Mouse (Mus musculus) gastrocnemius, adult 18-20 months (tissue): ENCODE measurements around the gene Arhgdib. TPM values are rescaled to one million over a fixed set of nuclear protein-coding genes. Genes with fewer than 3 reads are reported as not detected.

ENCODE experiments used
- DNase-seq: peaks from one replicate; pipeline ENCODE4 v3.0.0; 2021; ENCODE audit warnings: low spot score
- total RNA-seq, 2 experiments: library from RNA; stranded (reverse); gene quantifications; 2 replicates each; pipeline ENCODE4 v1.2.3; 2021

Gene Arhgdib
- total RNA-seq, 2 experiments from 2014 or later, result 5.8 to 10.9 TPM

DNA sequence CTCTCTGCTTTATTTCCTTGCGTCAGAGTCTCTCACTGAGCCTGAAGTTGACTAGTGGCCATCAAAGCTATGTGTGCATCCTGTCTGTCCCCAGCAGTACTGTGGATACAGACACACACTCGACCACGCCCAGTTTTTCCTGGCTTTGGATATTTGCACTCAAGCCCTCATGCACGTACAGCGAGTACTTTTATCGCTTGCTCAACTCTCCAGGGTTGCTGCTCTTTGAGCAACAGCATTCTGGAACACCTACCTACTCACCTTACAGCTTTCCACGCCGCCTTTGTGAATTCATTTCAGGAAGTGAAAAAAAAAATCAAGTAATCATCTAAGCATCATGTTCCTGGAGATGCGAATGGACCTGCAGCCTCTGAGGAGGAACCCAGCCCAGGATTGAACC is 11.2 kb upstream of the Arhgdib start:
- DNase-seq, result no peak

DNA sequence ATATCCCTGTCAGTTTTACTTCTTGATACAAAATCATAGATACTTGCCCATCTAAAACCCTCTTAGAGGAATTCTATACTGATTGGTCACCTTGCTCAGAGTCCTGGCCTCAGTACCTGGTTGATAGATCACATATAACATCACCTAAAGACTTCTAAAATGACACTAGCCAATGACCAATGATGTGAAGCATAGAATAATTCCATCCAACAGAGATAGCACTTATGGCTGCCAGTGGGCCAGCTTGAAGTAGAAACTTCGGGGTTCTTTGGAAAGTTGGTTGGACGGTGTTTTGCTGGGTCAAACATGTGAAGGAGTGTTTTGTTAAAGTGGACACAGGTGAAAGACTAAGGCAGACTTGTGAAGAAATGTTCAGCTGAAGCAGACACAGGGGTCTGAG is 8.5 kb upstream of the Arhgdib start:
- DNase-seq, result no peak

DNA sequence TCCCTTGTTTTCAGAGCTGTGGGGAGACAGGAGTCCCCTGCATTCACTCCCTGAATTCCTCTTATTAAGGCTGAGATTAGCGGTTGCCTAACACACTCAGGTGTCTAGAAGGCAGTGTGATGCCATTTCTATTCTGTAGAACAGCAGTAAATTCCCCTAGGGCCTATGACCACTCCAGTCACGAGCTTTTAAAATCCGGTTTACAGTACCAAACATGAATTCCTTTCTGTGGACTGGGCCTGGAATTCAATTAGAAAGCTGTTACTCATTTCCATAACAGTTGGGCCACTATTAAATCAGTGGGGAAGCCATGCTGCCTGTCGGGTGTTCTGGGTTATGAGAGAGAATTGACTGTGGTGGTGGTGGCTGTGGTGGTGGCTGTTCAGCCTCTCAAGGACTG is 6.0 kb upstream of the Arhgdib start:
- no peak for DNase-seq

DNA sequence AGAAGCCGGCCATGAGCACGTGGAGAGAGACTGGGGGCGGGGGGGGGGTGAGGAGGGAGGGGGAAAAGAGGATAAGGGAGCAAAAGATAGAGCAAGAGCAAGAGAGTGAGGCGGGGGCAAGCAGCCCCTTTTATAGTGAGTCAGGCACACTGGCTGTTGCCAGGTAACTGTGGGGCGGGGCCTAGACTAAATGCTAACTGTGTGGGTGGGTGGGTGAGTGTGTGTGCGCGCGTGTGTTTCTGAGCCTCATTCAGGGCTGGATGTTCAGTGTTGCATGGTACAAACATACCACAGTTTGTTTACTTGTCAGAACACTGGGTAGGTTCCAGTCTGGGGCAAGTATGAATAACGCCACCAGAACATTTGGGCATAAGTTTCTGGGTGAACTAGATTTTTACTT is 5.2 kb upstream of the Arhgdib start:
- DNase-seq, result no peak

DNA sequence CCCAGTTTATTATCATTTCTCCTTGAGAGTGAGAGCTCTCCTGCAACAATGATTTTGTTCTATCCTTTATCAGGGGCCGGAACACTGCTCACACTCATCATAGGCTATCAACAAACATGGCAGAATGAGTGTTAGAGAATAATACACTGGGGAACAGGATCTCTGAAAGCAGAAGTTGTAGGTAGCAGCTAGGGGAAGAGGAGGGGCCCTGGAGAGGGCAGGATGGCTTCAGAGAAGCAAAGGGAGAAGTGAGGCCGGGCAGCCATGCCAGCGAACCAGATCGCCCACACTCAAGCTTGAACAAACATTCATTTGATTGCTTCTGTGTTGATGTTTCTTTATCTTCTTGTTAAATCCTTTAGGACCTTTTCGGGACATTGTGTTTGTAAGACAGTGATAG is 4.5 kb upstream of the Arhgdib start:
- DNase-seq, result no peak

DNA sequence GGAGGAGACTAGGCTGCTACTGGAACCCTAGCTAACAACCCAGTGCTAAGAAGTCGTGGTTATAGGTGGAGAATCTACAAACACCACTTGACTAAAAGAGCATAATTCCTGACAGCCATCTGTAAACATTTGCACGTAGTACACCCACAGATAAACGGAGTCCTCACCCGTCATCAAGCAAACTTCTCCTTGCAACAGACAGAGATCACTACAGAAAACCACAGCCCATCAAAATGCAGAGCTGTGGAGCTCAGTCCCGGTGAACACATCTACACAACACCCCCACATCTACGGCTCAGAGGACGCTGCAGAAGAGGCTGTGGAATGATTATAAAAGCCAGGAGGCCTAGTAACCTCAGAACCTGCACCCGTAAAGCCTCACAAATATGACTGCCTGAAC is 2.8 kb upstream of the Arhgdib start:
- no peak for DNase-seq

DNA sequence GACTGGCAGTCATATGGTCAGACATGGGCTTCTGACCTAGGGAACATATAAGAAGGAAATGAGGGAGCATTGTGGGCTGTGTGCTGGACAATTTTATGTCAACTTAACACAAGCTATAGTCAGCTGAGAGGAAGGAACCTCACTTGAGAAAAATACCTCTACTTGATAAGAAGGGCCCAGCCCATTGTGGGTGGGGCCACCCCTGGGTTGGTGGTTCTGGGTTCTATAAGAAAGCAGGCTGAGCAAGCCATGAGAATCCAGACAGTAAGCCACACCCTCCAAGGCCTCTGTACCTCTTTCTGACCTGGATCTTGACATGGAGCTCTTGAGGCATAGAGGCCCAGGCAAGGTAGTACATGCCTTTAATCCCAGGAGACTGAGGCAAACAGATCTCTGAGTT is 1.7 kb upstream of the Arhgdib start:
- no peak for DNase-seq

DNA sequence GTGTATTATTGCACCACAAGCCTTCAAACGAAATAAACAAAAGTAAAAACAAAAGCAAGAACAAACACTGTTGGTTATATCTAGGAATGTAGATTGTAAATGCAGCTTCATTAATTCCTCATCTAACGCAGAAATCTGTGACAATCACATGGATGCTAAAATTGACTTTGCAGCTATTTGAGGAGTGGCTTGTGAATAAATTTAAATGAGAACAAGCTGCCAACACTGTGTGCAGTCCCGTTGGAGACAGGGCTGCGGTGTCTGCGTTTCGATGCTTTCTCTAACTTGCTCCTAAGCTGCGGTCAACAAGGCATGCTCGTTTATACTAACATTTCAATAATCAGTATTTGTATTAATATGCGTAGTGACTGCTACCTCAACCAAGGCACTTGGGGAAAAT is 581 bp upstream of the Arhgdib start:
- DNase-seq, result no peak

DNA sequence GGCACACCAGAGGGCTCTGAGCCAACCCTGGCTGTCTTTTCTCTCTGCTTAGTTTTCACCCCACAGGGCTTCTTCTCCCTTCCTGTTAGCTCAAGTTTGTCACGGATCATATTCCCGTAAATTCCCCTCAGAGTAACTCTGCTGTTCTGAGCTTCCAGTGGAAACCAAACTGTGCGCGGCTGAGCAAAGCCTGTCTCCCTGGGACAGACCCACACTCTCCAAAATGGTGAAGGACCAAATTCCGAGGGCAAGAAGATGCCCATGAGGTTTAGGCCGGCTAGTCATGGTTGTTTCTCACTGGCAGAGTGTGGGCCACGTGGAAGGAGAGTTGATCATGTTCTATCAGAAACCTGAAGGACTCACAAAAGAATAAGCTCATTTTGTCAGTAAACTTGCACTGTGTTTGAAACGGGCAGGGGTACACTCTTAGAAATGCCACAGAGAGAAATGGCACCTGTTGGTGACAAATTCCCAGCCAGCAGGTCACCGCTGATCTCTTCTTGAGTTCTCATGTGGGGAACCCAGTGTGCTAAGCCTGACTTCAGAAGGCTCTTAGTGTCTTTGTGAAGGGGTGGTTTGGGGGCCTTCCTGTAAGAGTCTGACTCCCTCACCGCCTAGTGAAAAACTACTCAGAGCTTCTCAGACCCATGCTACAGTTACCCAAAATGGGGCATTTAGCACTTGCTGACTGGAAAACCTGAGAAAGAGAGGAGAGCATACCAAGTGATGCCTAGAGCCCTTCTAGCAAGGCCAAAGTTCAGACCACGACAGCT is 1.3 kb downstream of the Arhgdib start:
- no peak for DNase-seq

DNA sequence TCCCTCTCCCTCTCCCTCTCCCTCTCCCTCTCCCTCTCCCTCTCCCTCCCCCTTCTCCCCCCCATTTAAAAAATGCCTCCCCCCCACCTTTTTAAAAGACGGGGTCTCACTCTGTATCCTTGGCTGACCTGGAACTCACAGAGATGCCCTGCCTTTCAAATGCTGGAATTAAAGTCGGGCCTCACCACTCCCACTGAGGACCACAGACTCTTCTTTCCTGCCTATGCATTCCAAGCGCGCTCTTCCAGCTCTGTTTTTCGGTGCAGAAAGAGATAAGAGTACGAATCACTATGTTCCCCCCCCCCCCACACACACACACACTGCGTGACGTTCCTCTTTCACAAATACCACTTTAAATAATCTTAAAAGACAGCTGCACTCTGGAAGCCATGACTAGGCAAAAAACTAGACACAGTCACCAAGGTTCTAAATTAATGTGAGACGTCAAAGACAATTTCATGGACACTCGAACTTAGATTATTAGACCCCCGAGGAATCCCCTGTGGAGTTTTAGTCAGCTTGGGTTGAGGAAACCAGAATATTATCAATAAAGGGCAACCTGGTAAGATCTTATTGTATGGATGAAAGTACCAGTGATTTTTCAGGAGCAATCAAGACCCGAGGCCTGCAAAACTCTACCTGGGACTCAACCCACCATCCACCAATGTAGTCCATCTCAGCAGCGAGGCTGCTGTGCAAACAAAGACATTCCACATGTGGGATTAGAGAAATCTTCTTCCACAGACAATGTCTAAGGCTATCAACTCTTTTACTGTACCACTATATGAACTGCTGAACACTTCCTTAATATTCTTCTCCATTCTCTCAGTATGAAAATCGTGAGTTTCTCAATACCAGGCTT is 2.1 kb downstream of the Arhgdib start:
- no peak for DNase-seq

DNA sequence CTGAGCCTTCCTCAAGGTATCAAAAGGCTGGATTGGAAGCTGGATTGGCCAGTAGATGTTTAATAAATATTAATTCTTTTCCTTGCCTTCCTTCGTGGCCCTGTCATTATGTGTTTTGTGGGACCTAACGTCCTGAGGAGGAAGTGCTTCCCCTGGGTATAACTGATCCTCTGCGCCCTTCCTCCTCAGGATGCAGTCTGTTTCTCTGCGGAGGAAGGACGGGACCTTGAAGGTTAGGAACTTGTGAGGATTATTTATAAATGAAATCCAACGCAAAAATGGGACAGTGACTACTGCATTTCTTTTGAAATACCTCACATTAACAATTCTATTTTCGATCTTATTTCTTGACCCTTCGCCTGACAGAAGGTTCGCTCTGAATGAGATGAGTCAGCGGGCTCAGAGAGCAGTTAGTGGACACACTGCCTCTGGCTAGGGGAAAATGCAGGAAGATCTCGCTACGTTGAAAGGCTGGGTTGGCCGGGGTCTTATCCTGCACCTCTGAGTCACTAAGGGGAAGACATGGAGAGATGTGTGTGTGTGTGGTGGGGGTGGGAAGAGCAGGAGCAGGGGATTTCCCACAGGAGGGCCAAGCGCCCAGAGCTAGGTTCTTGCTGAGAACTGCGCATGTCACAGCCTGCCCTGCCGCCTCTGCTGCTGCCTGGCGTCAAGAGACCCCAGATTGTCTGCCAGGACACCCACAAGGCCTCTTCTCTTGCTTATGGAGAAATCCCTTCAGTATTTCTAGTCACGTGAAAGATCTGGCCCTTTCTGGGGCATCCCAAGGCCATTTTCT is 3.2 kb downstream of the Arhgdib start:
- no peak for DNase-seq

DNA sequence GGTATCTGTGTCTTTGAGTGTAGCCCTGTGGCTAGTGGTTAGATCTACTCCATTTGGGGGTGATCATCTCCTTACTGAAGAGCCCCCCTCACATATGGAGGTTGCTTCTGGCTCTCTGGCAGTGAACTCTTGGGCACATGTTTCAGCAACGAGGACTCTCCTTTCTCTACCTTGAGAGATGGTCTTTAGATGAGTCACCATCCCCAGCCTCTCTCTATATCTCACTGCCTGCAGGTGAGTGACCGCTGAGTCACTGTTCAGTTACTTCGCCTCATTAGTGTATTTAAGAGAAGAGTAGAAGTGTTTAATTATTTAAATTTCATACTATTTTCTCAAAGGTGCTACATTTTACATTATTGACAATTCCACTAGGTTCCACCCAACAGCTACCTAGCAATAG is 4.6 kb downstream of the Arhgdib start:
- no peak for DNase-seq

DNA sequence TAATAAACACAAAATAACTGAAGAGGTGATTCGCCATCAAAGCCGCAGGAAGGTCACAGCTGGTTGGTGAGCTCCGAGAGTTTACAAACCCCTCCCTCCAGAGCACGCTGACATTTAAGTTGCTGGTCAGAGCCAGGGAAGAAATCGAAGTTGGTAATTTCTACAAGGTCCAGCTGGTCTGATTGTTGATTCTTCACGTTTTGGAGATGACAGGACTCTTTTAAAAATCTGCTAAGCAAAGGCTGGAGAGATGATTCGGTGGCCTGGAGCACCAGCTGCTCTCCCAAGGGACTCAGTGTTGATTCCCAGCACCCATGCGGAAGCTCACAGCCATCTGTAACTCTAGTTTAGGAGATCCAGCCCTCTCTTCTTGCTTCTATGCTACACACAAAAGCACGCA is 5.3 kb downstream of the Arhgdib start:
- DNase-seq, result no peak

DNA sequence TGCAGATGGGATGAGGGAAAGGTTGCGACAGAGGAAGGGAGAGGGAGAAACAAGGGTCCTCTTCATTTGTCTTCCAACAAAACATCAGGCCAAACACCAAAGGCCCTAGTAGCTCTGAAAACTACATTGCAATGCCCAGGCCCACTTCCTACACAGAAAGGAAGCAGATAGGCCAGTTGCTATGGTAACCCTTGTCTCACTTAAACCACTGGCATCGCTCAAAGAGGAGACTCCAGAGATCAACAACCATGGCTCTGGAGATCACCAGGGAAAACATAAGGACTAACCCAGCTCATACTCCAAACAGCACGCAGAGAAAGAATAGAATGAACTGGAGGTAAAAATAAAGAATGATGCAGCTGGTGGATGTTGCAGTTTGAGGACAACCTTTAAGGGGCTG is 6.5 kb downstream of the Arhgdib start:
- DNase-seq, result no peak

DNA sequence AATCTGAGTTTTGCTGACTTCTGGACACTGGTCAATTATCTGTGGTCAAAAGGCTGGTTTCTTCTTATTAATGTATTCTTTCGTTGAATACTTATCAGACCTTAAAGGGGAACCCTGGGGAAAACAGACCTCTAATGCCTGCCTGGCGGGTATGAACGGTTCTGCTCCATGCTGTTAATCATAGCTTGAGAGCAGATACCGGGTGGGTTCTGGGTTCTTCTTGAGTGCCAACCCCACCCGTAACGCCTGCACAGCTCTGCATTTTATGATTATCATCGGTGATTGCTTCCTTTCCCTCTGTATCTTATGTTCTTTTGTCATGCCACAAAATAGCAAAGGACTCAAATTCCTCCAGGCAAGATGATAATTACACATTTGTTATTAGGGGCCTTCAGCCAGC is 7.6 kb downstream of the Arhgdib start:
- no peak for DNase-seq

DNA sequence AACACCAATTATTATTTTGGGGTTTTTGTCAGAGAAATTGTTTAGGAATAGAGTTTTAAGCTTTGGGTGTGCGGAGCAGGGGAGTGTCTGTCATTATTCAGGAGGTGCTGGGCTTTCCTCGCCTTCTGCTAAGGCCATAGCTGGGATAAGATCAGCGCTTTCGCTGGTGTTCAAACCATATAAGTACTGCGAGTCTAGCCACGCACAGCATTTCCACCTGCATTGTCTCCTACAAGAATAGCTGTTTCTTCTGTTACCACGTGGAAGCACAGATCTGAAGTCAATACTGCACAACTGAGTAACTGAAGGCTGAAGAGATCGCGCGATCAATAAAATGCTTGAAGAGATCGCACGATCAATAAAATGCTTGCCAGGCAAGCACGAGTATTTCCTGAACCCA is 10.5 kb downstream of the Arhgdib start:
- no peak for DNase-seq

DNA sequence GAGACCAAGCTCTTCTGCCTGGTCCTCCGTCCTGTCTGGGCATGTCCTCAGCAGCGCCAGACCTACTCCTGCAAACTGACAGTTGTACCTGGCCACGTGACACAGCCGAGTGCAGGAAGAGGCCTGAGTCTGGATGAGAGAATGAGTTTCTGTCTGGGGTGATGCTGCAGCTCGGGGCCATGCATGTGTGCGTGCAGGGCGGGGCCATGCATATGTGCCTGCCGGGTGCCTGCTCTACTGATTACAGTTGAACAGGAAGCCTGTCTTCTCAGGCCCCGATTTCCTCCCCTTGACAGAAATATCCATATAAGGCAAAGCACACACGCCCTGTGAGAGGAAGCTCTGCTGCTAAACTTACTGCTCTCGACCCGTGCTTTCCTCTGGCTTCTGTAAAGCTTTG is 11.0 kb downstream of the Arhgdib start:
- DNase-seq, result no peak

DNA sequence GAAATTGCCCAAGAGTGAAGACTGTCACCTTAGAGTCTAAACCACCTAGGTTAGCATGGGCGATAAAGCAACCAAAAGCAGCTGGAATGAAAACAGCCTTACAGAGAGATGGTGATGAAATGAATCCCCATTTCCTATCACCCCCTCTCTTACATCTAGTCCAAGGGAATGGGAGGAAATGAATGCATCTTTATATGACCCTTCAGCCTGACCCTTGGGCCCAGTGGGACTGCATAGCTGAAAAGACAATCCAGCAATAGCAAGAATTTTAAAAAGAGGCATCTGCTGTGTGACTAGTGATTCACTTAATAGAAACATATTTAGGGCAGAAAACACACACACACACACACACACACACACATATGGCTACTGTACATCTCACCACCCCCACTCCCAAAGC is 14.1 kb downstream of the Arhgdib start:
- no peak for DNase-seq

DNA sequence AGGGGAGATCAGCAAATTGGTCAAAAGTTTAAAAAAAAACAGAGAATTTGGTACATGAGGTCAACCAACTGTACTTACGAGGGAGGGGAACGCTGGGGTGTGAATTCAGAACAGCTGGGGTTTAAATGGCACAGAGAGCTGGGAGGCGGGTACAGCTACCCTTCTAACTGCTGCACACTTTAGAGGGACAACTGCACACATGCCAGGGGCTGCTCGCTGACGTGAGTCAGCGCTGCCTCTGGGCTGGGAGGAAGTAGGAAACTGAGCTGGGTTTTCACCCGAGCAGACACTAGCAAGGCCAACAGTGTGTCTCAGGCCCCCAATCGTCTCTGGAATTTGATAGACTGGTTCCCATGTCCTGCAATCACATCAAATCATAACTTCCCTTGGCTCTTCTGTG is 16.6 kb downstream of the Arhgdib start:
- DNase-seq, result no peak

DNA sequence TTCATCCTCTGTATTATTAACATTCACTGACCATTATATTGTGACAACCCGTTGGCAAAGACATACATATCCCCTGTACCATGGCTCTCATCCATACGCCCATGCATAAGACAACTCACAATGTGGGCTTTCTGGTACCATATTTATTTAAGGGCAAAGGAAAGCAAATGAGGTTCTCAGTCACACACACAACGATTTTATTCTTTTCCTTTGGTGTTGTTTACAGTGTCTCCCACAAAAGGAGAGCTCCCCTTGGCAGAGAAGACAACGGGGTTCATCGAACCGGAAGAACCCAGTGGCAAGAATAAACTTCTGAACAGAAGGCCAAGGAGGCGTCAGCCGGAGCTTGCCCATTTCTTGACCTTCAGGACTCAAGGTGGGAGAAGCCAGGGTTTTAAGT is 18.2 kb downstream of the Arhgdib start, which contains the start of gene Pde6h:
TSS of gene Pde6h (plus strand) at position 301 of the 400 bp plus-strand sequence.
- DNase-seq, result no peak

DNA sequence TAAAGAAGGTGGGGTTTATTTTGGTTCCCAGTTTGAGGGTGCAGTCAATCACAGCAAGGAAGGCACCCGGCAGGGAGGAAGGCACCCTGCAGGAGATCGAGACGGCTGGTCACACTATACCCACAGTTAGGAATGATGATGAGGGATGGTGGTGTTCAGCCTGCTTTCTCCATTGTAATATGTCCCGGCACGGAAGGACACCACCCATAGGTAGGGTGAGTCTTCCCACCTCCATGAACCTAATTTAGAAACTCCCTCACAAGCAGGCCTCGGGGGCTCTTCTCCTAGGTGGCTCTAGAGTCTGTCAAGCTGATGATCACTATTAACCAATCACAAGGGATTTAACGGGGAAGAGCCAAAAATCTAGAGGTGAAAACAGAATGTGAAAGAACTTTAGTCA is 18.8 kb downstream of the Arhgdib start:
- DNase-seq, result no peak

DNA sequence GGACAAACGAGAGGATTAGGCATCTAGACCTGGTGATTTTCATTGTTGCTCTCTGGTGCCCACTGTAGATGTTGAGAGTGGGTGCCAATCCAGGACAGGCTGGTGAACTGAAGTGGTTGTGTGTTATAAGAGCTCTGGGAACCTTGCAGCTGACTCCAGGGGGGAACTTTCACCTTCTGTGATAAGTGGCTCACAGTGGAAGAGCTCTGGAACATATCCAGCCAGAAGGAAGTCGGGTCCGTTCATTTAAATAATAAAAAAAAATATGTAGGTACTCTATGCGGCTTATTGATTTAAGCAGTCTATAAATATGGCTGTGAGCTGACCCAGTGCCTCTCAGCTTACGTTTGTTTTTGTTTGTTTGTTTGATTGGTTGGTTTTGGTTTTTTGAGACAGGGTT is 19.6 kb downstream of the Arhgdib start, which contains the start of gene Erp27:
TSS of gene Erp27 (minus strand) at position 101 of the 400 bp plus-strand sequence.
- no peak for DNase-seq
